Mouse (Mus musculus) gastrocnemius, adult 8-10 months (tissue): Measurements from ENCODE around the gene Thbd. TPM values are rescaled to one million over a fixed set of nuclear protein-coding genes. Genes with fewer than 3 reads are reported as not detected.

ENCODE experiments used
- DNase-seq, 2 experiments: peaks; one replicate each; pipeline ENCODE4 v3.0.0; 2022; ENCODE audit warnings: low spot score in 2 of 2
- total RNA-seq, 4 experiments: library from RNA; stranded (reverse); gene quantifications; 2 replicates each; pipeline ENCODE4 v1.2.4; 2022

Gene Thbd
- total RNA-seq = 10 to 100 TPM in 3 of 4 experiments, 1 to 10 TPM in 1; 9.0 to 14.9 (median 10.6) TPM

DNA sequence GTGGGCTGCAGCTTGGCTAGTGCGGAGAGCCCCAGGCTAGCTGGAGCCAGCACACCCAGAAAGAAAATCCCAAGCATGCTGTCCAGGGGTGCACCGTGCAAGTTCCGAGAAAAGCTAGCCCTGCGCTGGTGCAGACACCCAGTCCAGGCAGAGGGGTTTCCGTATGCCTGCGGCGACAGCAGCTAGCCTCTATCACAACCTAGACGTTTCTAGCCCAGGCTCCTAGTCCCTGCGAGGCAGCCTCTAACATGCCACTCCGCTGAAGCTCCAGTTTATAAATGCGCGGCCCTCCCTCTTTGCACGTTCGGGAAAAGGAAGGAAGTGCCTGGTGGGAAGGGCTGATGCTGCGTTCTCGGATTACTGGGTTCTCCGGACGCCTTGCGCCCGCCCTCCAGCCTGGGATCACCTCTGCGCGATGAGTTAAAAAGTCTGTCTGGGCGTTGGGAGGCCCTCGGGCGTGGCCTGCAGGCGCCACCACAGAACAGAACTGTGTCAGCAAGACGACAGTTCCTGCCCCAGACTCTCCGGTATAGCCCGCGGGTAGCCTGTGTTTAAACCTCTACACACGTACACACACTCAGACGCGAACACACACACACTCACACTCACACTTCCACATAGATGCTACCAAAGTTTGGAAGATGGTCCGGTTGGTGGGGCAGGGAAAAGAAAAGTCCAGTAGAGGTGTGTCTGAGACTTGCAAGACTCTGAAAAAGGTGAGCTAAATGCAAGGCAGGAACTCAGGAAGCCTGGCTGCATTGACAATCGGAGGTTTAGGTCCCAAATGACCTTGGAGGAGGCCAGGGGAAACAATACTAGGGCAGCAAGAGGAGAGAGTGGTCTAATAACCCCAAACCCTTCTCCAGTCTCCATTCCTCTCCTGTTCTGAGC lies at the start of gene Thbd:
Gene Thbd, minus strand, starts transcription at position 319 of the 891 bp plus-strand sequence.
- DNase-seq = peak; percentile 68 to 79

GRCm38 (mm10) chr2:148455341-148455740 lies 47.4 kb upstream of the Thbd start:
- no peak for DNase-seq

DNA sequence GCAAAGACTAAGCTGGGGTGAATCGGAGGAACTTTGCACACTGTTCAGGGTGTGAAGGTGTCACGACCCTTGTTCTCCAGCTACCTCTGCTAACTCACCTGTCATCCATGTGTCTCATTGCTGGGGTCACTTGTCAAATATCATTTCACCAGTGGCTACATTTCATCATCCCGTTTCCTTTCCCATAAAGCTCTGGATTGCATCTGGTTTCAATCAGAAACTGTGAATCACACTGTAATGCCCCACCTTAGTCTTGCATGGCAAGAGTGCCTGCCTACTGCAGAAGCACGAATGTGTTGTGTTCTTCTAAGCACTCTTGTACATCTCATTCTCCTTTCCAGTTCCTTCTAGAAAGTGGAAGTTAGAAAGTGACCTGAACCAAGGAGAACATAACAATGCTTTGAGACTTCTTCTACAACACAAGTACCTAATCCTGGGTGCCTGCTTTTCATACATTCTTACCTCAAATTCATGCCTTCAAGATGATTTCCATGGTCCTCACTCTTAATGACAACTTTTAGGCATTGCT lies 46.1 kb upstream of the Thbd start:
- no peak for DNase-seq

DNA sequence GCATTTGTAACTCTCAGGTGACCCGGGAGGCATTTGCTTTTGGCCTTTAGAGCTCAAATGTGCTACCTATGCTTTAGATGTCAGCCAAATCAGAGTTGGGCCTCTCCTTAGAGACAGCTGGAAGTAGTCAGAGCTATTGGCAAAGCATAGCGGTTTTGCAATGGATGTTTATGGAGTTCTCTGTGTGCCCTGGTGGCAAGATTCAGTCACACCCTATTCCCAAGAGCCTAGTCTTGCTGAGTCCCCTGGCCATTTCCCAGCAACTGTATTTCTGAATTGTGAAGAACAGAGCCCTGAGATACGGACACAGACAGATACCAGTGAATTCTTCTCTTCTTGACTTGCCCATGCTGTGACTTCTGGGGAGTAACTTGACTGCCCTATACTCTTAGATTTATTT lies 45.1 kb upstream of the Thbd start:
- DNase-seq = peak; percentile 29 to 40

- no peak for DNase-seq
These were observed 43.5 kb upstream of the Thbd start for GRCm38 (mm10) chr2:148451498-148451897.

DNA sequence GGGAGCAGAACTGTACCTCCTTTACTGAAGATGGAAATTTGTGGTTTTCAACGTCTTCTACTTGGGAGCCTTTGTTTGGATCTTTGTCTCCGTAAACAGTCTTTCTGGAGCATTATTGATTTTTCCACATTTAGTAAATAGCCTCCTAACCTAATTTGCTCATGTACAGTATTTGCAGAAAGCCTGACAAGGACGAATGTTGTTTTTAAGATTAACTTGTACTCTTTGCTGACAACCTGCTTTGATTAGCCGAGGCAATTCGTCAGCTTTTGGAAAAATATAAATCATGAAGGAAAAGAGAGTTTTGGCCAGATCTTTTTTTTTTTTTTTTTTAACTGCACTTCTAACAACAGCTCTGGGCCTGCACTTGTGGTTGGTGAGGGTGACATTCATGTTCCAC lies 42.6 kb upstream of the Thbd start:
- no peak for DNase-seq

- no peak for DNase-seq
These were observed 41.7 kb upstream of the Thbd start for GRCm38 (mm10) chr2:148449659-148450058.

DNA sequence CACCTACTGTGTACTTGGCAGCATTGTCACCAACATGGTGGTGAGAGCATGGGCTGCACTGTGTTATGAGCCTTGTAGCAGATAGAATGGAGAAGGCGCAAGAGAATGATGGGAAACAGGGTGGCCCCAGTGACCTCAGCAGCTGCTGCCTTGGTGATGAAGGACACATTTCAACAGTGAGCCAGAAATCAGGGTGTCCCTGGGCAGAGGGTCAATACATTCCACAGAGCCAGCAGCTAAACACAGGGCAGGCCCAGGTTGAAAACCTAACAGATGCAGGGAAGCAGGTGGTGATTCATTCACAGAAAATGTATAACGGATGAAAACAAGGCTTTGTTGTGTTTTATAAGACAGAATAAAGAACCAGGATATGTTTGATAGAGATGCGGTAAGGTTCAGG lies 38.5 kb upstream of the Thbd start:
- DNase-seq = no peak

DNA sequence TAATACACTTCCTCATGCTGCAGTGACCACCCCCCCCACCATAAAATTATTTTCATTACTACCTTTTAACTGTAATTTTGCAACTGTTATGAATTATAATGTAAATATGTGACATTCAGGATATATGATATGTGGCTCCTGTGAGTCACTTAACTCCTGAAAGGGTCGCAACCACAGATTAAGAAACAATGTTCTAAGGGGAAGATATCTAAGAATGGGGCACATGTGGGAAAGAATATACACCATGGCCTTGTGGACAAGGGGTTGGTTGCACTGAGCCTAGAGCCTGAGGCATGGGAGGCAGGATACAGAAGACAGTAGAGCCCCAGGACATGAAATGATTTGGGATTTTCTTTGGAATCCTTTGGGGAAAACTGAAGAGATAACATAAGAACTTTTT lies 37.6 kb upstream of the Thbd start:
- DNase-seq = no peak

- DNase-seq = no peak
These were observed 36.5 kb upstream of the Thbd start for GRCm38 (mm10) chr2:148444472-148444871.

GRCm38 (mm10) chr2:148443249-148443958 lies 35.4 kb upstream of the Thbd start, which contains the start of gene Cd93:
Gene Cd93 (minus strand): TSS chr2:148443563.
- no peak for DNase-seq

- DNase-seq = no peak
These were observed 34.7 kb upstream of the Thbd start for GRCm38 (mm10) chr2:148442710-148443109.

- no peak for DNase-seq
These were observed 34.2 kb upstream of the Thbd start for GRCm38 (mm10) chr2:148442172-148442571.

DNA sequence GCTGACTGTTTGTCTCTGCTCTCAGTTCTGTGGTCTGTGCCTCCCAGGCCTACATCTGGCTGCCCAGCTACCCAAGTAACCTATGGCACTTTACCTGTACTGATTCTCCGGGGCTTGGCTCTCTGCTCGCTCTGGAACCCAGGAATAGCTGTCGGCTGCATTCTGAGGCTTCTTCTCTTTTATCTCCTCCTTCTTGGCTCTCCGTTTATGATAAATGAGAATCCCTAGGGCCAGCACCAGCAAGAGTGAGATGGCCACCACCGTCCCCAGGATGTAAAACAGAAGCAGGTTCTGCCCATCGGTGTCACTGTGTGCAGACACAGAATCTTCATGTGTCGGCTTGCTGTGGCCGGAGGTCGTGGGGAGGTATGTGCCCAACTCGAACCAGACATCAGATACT lies 33.4 kb upstream of the Thbd start:
- DNase-seq = no peak

- no peak for DNase-seq
These were observed 31.8 kb upstream of the Thbd start for GRCm38 (mm10) chr2:148439691-148440276.

- no peak for DNase-seq
These were observed 28.3 kb upstream of the Thbd start for GRCm38 (mm10) chr2:148436285-148436684.

- no peak for DNase-seq
These were observed 24.4 kb upstream of the Thbd start for GRCm38 (mm10) chr2:148432346-148432745.

DNA sequence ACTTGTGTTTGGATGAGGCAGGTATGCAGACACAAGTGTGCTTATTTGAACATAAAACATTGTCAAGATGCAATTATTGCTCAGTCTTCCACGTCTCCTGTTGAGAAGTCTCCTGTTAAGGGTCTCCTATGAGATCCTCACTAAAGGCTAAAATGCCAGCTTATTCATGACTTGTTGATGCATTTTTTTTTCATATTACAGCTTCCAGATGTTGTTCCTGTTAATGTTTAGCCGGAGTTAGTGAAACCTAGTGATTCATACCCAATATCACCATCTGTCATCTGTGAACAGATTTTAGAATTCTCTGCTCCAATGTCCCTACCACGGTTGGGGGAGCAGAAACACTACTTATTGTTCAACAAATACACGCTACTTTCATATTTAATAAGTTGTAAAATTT lies 23.0 kb upstream of the Thbd start:
- DNase-seq = no peak

DNA sequence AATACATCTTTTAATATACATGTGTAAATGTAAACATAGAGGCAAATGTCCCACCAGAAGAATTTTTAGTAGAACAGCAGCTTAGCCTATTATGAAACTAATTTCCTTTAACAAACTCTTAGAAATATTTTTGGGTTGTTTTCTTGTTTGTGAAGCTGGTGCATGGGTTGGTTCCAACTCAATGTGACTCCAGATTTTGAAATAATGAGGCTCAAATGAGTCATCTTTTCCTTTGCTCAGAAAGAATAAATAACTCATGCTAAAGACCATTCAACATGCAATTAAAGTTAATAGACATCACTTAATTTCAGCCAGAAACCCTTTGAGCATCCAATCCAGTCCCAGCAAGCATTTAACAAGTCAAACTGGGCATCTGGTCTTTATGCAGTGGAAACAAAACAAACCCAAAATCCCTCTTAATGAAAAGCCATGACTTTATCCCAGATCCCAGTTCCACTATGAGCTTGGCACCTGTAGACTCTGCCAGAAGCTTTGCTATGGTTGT lies 21.1 kb upstream of the Thbd start:
- no peak for DNase-seq

DNA sequence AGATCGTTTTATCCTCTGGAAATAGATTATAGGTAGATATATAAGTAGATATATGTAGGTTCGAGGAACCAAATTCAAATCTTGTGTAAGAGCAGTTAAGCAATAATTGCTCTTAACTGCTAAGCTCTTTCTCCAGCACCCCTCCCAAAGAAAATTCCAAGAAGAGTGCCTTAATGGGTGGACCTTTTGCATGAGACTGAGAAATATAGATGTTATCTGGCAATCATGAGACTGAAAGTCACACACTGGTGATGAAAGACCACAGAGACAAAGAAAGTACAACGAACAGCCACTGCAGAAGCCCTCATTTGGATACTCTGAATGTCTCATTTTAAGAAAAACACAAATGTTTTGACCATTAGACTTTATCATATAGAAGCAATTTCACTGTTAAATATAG lies 20.5 kb upstream of the Thbd start:
- DNase-seq = no peak

DNA sequence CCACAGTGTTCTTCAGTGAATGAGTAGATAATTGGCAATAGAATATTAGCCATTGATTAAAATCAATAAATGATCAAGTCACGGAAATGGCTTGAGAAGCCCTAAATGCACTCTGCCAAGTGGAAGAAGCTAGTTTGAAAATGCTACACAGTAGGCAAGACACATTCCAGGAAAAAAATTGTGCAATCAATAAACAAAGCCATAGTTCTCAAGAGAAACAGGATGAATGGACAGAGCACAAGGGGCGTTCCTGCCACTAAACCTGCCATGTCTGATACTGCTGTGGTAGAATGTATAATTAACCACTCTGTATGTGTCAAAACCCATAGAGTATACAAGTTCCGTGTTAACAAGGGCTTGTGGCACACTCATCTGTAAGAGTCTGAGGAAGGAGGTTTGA lies 19.6 kb upstream of the Thbd start:
- DNase-seq = no peak
